Mouse (Mus musculus) thymus, postnatal 4 days (tissue): Measurements from ENCODE around the gene Vps35l.

Source experiments
- DNase-seq: peaks from one replicate; pipeline ENCODE4 v3.0.0; 2021

Gene Vps35l

DNA sequence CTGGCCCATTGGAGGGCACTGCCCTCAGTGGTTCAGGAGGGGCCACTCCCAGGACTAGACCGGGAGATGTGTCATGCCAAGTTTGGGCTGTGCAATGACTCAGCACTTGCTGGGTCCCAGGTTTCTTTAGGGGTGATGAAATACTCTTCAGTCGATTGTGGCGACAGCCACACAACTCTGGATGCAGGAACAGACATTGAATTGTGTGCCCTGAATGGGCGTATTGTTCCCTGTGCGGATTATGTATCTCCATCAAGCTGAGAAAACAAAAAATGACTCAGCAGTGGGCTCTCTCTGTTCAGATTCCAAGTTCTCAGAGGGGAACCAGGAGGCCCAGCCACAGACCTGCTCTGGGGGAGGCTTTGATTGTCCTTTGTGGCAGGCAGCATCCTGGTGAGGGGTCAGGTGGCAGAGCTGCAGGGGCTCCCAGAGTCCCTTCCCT, 88.0 kb downstream of the Vps35l start:
- DNase-seq = no peak

DNA sequence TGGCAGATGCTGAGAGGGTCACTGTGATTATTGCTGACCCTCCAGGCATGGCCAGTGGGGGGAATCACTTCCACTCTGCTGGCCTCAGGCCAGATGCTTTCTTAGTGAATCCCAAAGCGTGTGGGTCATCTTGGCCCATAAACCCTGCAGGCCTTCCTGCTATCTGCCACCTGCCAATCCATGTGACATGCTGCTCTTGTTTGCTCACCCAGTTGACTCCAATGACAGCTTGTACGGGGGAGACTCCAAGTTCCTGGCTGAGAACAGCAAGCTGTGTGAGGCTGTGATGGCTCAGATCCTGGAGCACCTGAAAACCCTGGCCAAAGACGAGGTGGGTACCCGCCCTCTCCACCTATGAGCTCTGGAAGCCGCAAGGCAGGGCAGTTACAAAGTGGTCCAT, 97.9 kb downstream of the Vps35l start:
- DNase-seq = no peak

DNA sequence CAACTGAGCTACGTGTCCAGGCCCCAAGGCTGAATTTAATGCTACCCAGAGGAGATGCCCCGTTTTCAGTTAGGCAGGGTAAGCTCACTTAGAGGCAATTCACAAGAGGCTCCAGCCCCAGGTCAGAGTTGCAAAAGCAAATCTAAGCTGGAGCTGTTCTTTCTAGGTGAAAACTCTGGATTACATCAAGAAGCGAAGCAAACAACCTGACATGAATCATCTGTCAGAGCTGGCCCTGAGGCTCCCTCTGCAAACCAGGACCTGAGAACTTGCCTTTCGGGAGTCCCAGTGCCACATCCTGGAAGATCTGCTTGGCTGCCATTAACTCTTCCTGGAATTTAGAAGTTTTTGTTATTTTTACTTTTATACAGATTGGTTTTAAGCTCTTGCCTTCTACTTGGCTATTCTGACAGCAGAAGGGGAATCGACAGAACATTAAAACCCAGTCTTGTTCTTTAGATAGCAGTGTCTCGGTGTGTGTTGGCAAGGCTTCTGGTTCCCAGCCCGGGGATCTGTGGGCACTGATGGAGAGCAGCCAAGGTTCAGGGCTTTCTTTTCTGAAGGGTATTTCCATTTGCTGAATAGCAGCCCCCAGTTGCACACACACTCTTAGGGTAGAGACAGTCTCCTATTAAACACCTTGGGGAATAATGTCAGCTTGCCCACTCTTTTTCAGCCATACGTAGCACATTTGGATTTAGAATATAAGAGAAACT, 101.2 kb downstream of the Vps35l start:
- no peak for DNase-seq

DNA sequence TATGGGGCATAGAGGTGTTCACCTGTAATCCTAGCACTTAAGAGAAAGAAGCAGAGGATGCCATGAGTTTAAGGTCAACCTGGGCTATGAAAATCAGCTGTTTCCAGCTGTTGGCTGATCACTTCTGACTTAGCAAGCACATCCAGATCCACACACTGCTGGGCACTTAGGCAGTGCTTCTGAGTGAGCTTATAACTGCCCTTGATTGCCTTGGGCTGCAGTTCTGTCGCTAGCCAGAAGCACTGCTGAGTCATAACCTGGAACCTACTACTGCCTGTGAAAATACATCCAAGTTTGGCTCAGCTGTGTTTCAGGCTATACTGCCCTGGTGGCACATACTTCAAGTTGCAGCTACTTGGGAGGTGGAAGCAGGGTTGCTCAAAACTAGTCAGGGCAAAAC, 101.8 kb downstream of the Vps35l start:
- no peak for DNase-seq

DNA sequence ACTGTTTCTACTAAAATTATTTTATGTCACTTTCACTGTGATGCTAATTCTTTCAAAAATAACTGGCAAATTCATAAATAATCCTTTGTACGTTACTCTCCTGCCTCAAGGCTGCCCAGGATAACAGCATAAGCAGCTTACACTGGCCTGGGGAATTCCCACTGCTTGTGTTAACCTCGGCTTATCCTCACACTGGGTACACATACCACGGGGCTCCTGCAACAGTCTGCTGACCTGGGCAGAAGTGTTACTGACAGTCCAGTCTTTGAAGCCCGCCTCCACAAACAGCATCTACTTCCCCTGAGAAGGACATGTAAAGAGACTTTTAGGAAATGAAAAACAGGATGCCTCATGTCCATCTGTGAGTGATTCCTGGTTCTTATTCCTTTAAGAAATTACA, 102.9 kb downstream of the Vps35l start:
- DNase-seq = no peak

DNA sequence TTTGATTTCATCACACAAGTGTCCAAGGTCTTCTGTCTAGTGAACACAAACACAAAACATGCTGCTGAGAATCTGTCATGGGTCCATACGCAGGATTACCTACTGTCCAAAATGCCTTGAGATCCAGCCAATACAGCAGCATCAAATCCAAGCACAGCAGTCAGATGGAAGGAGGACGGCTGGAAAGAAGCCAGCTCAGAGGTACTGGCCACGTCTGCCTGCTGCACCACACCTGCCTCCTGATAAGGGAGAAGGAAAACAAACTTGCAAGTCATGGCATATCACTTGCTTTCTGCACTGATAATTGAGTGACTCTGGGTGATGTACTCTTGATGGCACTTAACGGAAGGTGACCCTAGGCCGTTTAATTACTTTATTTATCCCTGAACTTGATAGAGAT, 105.1 kb downstream of the Vps35l start:
- DNase-seq = no peak

DNA sequence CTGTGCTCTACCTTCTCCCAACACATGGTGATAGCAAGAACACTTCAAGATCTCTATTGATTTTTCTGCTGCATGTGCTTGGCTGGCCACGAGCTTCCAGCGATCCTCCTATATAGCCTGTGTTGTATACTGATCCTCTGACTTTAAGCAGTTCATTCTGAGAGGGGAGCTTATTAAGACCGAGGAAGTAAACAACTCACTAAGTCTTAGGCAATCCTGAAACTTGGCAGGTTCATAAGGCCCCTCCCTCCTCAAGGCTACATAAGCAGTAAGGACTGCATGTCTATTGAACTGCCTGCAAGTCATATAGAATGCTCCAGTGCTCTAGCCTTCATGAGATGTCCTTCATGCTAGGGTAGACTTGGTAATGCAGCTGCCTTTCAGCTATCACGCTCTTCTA, 106.3 kb downstream of the Vps35l start:
- no peak for DNase-seq

DNA sequence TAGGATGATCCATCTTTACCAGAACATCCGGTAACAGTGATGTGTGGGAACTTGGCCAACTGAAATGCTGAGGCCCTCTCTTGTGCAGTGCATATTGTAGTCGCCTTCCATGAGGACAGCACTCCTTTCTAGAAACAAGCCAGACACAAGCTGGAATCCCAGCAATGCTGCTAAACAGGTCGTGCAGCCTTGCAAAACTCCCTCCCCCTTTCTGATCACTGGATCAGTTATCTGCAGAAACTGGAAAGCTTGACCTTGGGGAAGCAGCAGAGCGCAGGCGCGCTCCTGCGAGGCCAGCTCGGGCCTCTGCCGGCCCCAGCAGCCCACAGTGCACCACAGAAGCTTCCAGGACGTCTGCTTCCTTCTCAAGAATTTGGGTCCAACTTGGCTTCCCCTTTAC, 108.8 kb downstream of the Vps35l start:
- DNase-seq = no peak

DNA sequence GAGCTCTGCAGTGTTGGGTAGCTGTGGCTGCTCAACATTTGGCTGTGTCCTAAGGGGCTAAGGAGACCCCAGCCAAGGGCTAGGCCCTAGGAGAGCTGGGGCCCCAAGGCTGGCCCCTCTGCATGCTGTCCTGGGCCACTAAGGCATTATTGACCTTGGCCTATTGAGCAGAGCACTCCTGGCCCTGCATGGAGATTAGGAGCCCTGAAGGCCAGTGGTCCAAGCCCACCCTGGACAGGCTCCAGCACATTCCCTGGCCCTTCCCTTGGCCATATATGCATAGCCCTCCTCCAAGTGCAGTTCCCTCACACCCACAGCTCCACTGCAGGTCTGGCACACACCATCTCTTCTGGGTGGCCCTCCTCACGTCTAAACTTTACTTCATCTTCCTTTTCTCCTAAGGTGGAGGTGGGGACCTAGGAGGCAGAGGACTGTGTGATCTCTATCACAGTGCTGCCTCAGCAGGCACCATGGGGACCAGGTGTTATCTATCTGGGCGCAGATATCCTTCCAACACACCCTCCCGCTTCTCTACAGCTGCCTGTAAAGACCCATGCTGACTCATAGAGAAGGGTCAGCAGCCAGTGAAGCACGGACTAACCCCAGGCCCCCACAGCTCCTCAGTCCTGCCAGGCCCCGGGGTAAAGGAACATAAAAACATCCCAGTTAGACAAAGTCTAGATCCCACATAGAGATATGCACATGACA, 109.7 kb downstream of the Vps35l start:
- DNase-seq = no peak

DNA sequence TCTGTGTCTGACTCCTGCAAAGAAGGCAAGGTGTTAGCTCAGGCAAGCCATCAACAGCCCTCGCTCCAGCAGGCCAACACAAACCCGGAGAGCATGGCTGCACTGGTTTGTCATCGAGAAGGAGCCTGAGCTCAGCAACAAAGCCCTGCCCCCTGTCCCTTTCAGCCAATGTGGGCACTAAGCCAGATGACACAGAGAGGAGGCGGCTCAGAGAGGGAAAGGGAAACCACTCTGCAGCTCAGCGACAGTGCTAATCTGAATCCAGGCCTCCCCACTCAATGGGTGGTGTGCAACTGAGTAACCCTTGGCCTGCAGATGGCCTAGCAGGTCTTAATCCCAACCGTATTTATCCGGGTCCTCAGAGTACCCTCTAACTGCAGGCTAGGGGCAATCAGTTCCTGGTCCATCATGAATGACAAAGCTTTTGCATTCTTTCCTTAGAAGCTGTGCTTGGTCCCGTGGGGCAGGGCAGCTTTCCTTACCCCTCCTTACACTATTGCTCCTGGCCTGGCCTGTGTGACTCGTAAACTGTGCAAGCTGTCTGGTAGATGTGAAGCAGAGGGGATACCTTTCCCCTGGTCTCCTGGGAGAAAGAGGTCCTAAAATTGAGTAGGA, 110.8 kb downstream of the Vps35l start:
- no peak for DNase-seq

DNA sequence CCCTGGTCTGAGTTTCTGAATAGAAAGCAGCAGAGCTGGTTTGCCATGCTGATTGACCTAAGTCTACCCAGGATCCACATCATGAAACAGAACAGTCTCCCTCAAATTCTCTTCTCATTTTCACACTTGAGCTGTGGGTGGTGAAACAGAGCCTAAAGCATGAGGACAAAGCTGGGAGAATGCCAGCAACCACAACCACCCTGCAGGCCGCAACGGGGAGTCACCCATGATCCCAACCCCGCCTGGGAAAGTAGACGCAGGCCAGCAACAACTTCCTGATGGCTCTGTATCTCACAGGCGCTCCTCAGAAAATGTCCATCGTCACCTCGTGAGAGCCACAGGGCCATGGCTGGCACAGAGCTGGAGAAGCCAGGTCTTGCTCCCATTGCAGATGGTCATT, 111.5 kb downstream of the Vps35l start:
- DNase-seq = no peak

DNA sequence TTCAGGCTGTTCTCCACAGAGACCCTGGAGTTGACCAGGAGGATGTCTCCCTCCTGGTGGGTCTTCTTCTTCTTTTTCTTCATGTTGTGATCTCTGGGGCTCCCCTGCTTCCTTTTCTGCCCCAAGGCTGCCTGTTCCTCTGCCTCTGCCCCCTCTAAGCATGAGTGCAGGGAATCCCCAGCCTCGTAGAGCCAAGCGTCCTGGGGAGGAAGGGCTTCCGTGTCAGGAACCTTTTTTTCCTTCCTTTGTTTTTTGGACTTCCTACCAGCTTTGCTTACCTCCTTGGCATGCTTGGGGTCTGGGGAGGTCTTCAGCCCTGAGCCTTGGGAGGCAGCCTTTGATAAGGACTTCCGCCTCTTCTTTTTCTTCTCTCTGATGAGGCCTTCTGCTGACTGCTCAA, 112.6 kb downstream of the Vps35l start:
- no peak for DNase-seq

DNA sequence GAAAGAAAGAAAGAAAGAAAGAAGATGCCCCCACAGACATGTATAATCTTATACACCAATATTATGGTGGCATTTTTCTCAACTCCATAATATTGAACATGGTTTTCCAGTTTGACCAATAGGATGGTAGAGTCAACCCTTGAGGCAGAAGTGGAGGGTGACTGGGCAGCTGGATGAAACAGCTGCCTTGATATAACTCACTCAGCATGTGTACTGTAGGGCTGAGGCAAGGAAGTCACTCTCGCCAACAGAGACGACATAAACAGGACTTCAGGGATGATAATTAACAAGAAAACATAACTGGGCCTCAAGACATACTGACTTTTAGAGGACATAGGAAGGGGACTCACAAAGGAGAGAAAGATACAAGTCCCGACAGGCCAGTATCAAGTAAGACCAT, 114.6 kb downstream of the Vps35l start:
- DNase-seq = no peak

DNA sequence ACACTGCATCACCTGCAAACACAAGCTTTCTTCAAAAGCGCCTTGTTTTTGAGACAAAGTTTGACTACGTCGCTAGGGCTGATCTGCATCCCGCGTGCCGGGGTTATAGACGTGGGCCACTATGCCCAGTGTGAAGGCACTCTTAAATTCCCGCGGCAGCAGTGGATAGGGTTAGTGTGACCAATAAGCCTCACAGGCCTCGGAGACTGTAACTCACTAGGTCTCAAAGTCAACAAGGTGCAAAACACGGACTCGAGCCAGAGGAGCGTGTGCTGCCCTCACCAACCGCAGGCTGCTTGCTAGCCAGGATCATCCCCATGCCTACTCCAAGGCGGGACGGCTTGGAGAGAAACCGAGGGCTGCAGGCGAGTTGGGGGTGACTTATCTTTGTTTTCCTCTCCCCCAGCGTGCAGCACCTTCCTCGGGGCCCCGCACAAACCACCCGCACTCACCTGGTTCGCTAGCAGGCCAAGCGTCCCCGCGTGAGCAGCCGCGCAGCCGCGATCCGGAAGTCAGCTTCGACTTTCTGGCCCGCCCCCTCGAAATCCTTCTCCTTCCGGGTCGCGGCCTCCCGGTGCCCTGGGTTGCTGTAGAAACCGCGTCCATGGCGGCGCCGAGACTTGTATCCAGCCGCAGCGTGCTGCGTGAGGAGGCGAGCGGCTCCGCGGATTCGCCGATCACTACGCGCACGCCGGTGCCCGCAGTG, 115.3 kb downstream of the Vps35l start, which contains the start of gene Iqck:
Gene Iqck (plus strand): TSS at position 582 of the 706 bp plus-strand sequence.
- DNase-seq = peak; percentile 94

DNA sequence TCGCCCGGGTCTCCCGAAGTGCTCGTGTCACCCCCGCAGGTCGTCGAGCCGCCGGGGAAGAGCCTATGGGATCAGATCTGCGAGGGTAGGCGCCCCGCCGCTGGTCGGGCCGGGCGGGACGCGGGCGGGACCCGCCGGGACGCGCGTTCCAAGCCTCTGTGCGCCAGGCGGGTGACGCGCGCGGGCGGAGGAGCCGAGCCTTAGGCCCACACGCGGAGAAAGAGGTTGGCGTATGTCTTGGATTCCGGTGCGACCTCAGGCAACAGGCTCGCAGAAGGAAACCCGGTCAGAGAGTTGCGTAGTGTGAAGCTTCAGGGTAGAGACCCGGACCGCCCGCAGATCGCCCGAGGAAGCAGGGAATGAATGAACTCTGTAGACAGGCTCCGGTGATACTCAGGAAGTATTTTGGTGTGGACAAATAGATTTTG, 115.9 kb downstream of the Vps35l start, which contains the start of gene Knop1:
Gene Knop1 (minus strand): TSS at position 378 of the 428 bp plus-strand sequence.
- DNase-seq = no peak

DNA sequence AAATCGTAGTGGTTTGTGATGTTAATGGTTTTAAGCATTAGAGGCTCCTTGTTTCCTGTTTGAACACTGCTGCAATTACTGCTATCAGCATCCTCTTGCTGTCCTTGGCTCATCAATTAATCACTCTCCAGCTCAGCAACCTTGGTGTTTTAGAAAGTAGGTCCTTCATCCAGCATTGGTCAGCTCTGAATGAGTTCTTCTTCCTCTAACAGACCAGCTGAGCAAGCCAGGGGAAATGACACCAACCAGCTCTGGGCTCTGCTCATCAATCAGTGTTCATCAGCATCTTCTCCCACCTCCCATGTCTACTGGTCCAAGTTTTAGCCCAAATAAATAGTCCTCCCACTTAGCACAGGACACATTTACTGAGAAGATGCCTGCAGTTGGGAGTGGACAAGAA, 118.6 kb downstream of the Vps35l start:
- DNase-seq = no peak

DNA sequence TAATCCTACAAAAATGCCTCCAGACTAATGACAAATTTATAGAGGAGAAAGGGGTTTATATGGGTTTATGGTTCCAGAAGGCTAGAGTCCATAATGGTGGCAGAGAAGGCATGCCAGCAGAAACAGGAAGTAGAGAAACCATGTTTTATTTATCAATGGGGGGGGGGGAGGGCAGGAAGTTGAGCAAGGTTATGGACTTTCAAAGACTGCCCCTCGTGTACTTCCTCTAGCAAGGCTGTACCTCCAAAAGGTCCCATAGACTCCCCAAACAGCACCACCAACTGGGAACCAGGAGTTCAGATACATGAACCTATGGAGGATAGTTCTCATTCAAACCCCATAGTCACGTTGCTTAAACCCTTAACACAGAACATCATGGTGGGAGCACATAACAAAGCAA, 125.3 kb downstream of the Vps35l start:
- DNase-seq = no peak

DNA sequence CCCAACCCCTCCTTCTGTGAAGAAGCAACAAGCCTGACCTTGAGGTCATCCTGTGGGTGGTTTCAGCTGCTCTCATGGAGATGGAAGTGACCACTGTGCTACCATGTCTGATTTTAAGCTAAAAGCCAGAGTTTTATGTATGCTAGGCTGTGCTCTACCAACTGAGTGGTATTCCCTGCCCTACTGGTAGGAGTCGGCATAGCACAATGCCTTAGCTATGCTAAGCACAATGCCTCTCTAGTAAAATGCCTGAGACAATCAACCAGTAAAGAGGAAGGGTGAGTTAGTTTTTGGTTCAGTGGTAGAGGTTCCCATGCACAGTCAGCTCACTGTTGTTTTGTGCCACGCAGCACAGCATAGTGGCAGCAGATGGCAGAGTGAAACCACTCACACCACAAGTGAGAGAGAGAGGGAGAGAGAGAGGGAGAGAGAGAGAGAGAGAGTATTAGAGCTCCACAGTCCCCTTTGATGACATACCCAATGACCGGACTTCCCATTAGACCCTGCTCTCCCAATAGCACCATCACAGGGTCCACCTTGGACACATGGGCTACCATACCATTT, 139.5 kb downstream of the Vps35l start:
- DNase-seq = peak; percentile 33

DNA sequence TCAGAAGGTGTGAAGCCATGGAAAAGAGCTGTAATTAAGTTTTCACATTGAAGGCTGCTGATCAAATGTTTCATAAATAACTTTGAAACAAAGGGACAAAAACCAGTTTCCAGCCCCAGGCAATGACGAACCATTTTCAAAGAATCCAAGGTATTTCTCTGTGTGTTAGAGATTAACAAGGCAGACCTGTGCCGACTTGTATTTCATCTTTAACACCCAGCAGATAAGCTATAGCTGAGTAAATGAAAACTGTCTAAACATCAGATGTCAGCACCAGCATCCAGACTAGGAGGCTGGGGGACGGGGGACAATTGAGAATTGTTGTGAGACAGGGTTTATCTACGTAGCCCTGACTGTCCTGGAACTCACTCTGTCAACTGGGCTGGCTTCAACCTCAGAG, 143.9 kb downstream of the Vps35l start:
- no peak for DNase-seq

DNA sequence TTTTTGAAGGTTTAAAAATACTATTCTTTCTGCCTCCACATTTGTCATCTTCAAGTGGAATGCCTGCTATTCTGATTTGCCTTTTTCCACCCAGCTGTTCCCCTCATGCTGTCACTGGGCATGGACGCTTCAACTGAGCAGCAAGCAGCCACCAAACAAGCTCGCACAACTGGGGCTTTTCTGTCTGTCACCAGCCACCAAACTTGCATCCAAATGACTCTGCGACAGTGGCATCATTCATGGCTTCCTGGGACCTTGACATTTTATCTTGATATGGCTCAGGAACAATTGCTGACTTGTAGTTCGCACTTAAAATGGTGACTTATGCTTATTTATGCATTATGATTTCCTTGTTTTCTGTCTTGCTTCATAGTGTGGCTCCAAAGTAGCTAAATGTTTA, 144.9 kb downstream of the Vps35l start:
- no peak for DNase-seq

DNA sequence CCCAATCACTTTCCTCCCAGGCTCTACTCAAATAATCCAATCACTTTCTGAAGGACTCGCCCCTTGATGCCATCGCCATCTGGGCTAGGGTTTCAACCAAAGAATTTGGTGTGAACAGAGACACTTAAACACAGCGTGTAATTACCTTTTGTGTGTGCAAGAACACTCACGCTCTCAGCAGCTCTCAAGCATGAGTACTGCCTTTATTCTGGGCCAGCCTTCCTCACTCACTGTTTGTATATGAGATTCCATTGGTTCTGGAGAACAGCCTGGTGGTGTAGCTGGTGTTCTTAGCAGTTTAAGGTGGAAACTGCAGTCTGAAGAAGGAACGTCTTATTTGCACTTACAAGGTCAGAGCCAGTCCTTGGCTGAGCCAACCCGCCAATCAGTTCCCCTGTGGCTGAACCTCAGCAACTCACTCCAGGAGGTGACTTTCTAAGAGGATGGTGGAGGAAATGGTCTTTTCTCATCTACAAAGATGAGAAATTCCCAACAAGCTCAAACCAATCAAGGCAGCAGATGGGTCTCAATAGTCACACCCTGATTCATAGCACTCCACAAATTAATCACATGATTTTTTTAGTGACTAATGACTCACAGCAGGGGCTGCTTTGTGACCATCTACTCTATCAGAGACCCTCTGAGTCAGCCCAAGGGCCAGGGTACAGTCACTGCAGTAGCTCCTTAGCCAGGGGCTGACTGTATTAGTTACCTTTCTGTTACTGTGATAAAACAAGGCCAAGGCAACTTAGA, 147.5 kb downstream of the Vps35l start:
- DNase-seq = no peak

DNA sequence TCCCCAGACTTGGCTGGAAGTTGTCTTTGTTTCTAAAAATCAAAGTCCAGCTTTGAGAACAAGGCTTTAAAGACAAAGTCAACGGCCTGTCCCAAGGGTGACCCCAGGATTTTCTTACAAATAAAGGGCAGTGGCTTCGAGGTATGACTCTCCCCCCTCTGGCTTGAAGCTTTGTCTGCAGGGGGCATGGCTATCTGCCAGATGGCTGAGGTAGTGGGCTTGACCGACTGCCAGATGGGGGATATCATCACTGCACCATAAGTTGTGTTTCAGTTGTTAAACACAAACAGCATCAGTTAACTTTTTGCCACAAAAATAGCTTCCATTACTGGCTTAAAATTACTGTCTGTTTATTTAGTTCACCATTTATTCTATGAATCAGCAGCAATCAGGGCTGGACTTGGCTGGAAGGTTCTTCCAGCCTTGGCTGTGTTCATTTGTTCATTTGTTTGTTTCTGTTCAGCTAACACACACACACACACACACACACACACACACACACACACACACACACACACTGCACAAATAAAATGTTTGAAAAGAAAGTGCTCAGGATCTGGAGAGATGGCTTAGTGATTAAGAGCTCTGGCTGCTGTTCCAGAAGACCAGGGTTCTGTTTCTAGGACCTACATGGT, 149.1 kb downstream of the Vps35l start:
- DNase-seq = no peak
